ENCODE assay signal across 18 mouse cellular contexts in genomic region chr16:38017958-38018376, GRCm38 (mm10).
DNase-seq lines count a peak whose midpoint lies in the region; ATAC-seq lines count a peak whose summit lies in the region.
"Had no signal": no experiment of that assay in that cellular context is flagged by ENCODE, and none has a peak within 500 bp of the region (broad histone marks: within the 10 kb centered on the region; RNA-seq: fewer than 3 reads in every experiment).

No protein-coding gene starts in this region.

- no peaks in the 10 kb centered on the region for H3K36me3 ChIP-seq in midbrain, embryonic 14.5 days (ENCODE audit: control insufficient read depth, insufficient read depth, low read length)
- no peaks in the 10 kb centered on the region for H3K36me3 ChIP-seq in midbrain, embryonic 15.5 days (replicated peaks)
- H3K36me3 ChIP-seq in intestine, embryonic 16.5 days (ENCODE audit: control insufficient read depth, insufficient read depth, low read length) = no peaks in the 10 kb centered on the region

- H3K4me2 ChIP-seq in midbrain, embryonic 14.5 days (ENCODE audit: low read length) = no peak overlapping the region
- no peak overlapping the region for H3K4me2 ChIP-seq in midbrain, embryonic 15.5 days
- H3K4me2 ChIP-seq in intestine, embryonic 16.5 days (ENCODE audit: low read depth, low read length) = no peak overlapping the region

- 10% methylated on average over 4 of the region's 4 CpGs for WGBS in midbrain, embryonic 14.5 days
- 14% methylated on average over 4 of the region's 4 CpGs for WGBS in midbrain, embryonic 15.5 days
- 35% methylated on average over 4 of the region's 4 CpGs for WGBS in intestine, embryonic 16.5 days

- H3K4me3 ChIP-seq in midbrain, embryonic 14.5 days (replicated peaks; ENCODE audit: low read depth, low read length) = no peak overlapping the region
- H3K4me3 ChIP-seq in midbrain, embryonic 15.5 days = no peak overlapping the region
- H3K4me3 ChIP-seq in intestine, embryonic 16.5 days (ENCODE audit: low read length) = no peak overlapping the region
- H3K4me3 ChIP-seq: left cerebral cortex, adult 2 months had no signal

- H3K9ac ChIP-seq in midbrain, embryonic 14.5 days (replicated peaks; ENCODE audit: low read length) = no peak overlapping the region
- no peak overlapping the region for H3K9ac ChIP-seq in midbrain, embryonic 15.5 days
- H3K9ac ChIP-seq in intestine, embryonic 16.5 days (ENCODE audit: low read depth, low read length) = no peak overlapping the region

- peak; percentile 22 for DNase-seq in adrenal gland, postnatal 14 days
- DNase-seq in adrenal gland, postnatal 10 days = no peak
- DNase-seq in midbrain, embryonic 14.5 days = peak; percentile 27
- DNase-seq in layer of hippocampus, adult 9-10 months (ENCODE audit: low spot score) = no peak
- DNase-seq: adrenal gland, adult 8-10 months; cerebellum, adult 9-11 months; gastrocnemius, postnatal 14 days; heart, postnatal 10 days; lung, adult 2 months; lung, postnatal 4 days; right cerebral cortex, postnatal 25 days had no signal

- no peak for ATAC-seq in midbrain, embryonic 14.5 days (ENCODE audit: low FRiP score, low TSS enrichment)
- no peak for ATAC-seq in midbrain, embryonic 15.5 days (replicated peaks)
- peak; percentile 64; the same call in 1 of the 2 replicates for ATAC-seq in intestine, embryonic 16.5 days
- ATAC-seq in megakaryocyte-erythroid progenitor cell, adult 5-6 weeks (replicated peaks; ENCODE audit: low FRiP score, low TSS enrichment, poor library complexity, severe bottlenecking) = no peak
- ATAC-seq in megakaryocyte, adult 5-6 weeks (ENCODE audit: poor library complexity, severe bottlenecking) = no peak
- ATAC-seq: hindbrain, embryonic 16.5 days; midbrain, embryonic 16.5 days had no signal

- H3K9me3 ChIP-seq in midbrain, embryonic 14.5 days (ENCODE audit: control insufficient read depth, low read length) = no peaks in the 10 kb centered on the region
- H3K9me3 ChIP-seq in midbrain, embryonic 15.5 days = no peaks in the 10 kb centered on the region
- H3K9me3 ChIP-seq in intestine, embryonic 16.5 days (ENCODE audit: control insufficient read depth, low read length) = no peaks in the 10 kb centered on the region

- no peaks in the 10 kb centered on the region for H3K4me1 ChIP-seq in midbrain, embryonic 14.5 days (ENCODE audit: control insufficient read depth, insufficient read depth, low read length)
- H3K4me1 ChIP-seq in midbrain, embryonic 15.5 days = no peaks in the 10 kb centered on the region
- H3K4me1 ChIP-seq in intestine, embryonic 16.5 days (ENCODE audit: control insufficient read depth, insufficient read depth, low read length) = no peaks in the 10 kb centered on the region

- H3K27ac ChIP-seq in midbrain, embryonic 14.5 days (replicated peaks; ENCODE audit: low read depth, low read length) = no peak overlapping the region
- H3K27ac ChIP-seq in midbrain, embryonic 15.5 days = no peak overlapping the region
- H3K27ac ChIP-seq in intestine, embryonic 16.5 days (ENCODE audit: low read length) = no peak overlapping the region
- H3K27ac ChIP-seq: left cerebral cortex, adult 2 months had no signal

- H3K27me3 ChIP-seq in midbrain, embryonic 14.5 days (ENCODE audit: control insufficient read depth, insufficient read depth, low read length) = no peaks in the 10 kb centered on the region
- H3K27me3 ChIP-seq in midbrain, embryonic 15.5 days (replicated peaks) = no peaks in the 10 kb centered on the region
- H3K27me3 ChIP-seq in intestine, embryonic 16.5 days (replicated peaks; ENCODE audit: control insufficient read depth, insufficient read depth, low read length) = no peaks in the 10 kb centered on the region

Comparison
In these comparisons a context has a peak if more than half of its experiments do, and no peak if none do; other contexts are left out.
1. DNase-seq: peak in adrenal gland, postnatal 14 days (single experiment) and midbrain, embryonic 14.5 days (single experiment); none in adrenal gland, postnatal 10 days (single experiment) and layer of hippocampus, adult 9-10 months (single experiment).